Mouse (Mus musculus) mouse embryonic stem cell (cell line): ENCODE measurements around the gene Rassf4.

Source experiments
- in situ Hi-C, 2 experiments: fragments of 300-500 bp; cut with MboI; formaldehyde crosslinking; loops; 1 replicate in 1 of 2; 3 replicates in 1 of 2; pipeline ENCODE4 v1.14.3; 2019 to 2020; ENCODE audit warnings: low sequenced_read_pairs in 2 of 2, low pct_unique_long_range_greater_than_20kb in 1 of 2, mixed read lengths in 1 of 2; ENCODE audit not compliant: unreplicated experiment in 1 of 2

The Rassf4 gene

GRCm38 (mm10) chr6:116676355-116676913 is 2.7 kb upstream of the Rassf4 start:
- in situ Hi-C loops = no loop called here

GRCm38 (mm10) chr6:116674283-116674886 is 633 bp upstream of the Rassf4 start:
- in situ Hi-C loops = no loop called here

GRCm38 (mm10) chr6:116672349-116672748 is 1.4 kb downstream of the Rassf4 start:
- in situ Hi-C loops = no loop called here

GRCm38 (mm10) chr6:116671768-116672167 is 2.0 kb downstream of the Rassf4 start:
- in situ Hi-C loops = no loop called here

GRCm38 (mm10) chr6:116671031-116671430 is 2.7 kb downstream of the Rassf4 start:
- in situ Hi-C loops = no loop called here

- in situ Hi-C loops = no loop called here
Observed at GRCm38 (mm10) chr6:116670144-116670543, 3.6 kb downstream of the Rassf4 start.

GRCm38 (mm10) chr6:116668682-116669470 is 4.9 kb downstream of the Rassf4 start:
- in situ Hi-C loops = no loop called here

- in situ Hi-C loops = no loop called here
Observed at GRCm38 (mm10) chr6:116667382-116667781, 6.4 kb downstream of the Rassf4 start.

GRCm38 (mm10) chr6:116666892-116667291 is 6.9 kb downstream of the Rassf4 start:
- in situ Hi-C loops = no loop called here

GRCm38 (mm10) chr6:116666085-116666750 is 7.5 kb downstream of the Rassf4 start:
- in situ Hi-C loops = no loop called here

- in situ Hi-C loops = no loop called here
Observed at GRCm38 (mm10) chr6:116664830-116665229, 8.9 kb downstream of the Rassf4 start.

GRCm38 (mm10) chr6:116664031-116664430 is 9.7 kb downstream of the Rassf4 start:
- in situ Hi-C loops = no loop called here

- in situ Hi-C loops = no loop called here
Observed at GRCm38 (mm10) chr6:116663364-116663763, 10.4 kb downstream of the Rassf4 start.

GRCm38 (mm10) chr6:116653684-116654454 is 19.9 kb downstream of the Rassf4 start:
- in situ Hi-C loops = loop anchor here in 1 of 2 experiments (10.0 kb wide), 1 partner anchor 51 kb away; no protein-coding TSS in a partner anchor

- in situ Hi-C loops = loop anchor here in 1 of 2 experiments (10.0 kb wide), 1 partner anchor 52 kb away; no protein-coding TSS in a partner anchor
Observed at GRCm38 (mm10) chr6:116653191-116653590, 20.6 kb downstream of the Rassf4 start.

GRCm38 (mm10) chr6:116651437-116652118 is 22.2 kb downstream of the Rassf4 start:
- in situ Hi-C loops = loop anchor here in 1 of 2 experiments (10.0 kb wide), 1 partner anchor 53 kb away; no protein-coding TSS in a partner anchor

- in situ Hi-C loops = loop anchor here in 1 of 2 experiments (10.0 kb wide), 1 partner anchor 54 kb away; no protein-coding TSS in a partner anchor
Observed at GRCm38 (mm10) chr6:116650406-116650805, 23.3 kb downstream of the Rassf4 start, which contains the start of gene Depp1. Gene Depp1, plus strand, starts transcription at chr6:116650609.
